Mouse (Mus musculus): ENCODE data around the gene Frk. TPM values are rescaled to one million over a fixed set of nuclear protein-coding genes. Genes with fewer than 3 reads are reported as not detected.
"Not testable (repeated sequence)": the region's sequence is repeated elsewhere in the genome, so short reads cannot be mapped to it uniquely, and the experiment has no call there.

Frk gene
- total RNA-seq, 4 experiments from 2014 or later, result 1.1 to 3.6 (median 2.1) TPM

- DNase-seq (ENCODE audit: low spot score), result no peak
These were observed 132.3 kb downstream of the Frk start for GRCm38 (mm10) chr10:34615474-34615873.

- DNase-seq (ENCODE audit: low spot score), result no peak
These were observed 134.0 kb downstream of the Frk start for GRCm38 (mm10) chr10:34617216-34617615.

GRCm38 (mm10) chr10:34618490-34618889 lies 135.3 kb downstream of the Frk start:
- DNase-seq (ENCODE audit: low spot score), result no peak

GRCm38 (mm10) chr10:34620540-34620939 lies 137.3 kb downstream of the Frk start:
- not testable (repeated sequence) for DNase-seq (ENCODE audit: low spot score)

- DNase-seq (ENCODE audit: low spot score), result no peak
These were observed 155.0 kb downstream of the Frk start for GRCm38 (mm10) chr10:34638245-34638644.

Other genes starting within 250 kb of the Frk start
- 10 to 100 TPM; 65.2 to 73.0 (median 68.1) TPM for gene Tspyl1, start 201.2 kb upstream of the Frk start, total RNA-seq (2022)
- 10 to 100 TPM; 13.9 to 20.4 (median 14.5) TPM for gene Tspyl4, start 186.0 kb upstream of the Frk start, total RNA-seq (2022)
- not detected for gene Col10a1, start 93.4 kb upstream of the Frk start, total RNA-seq (2022)
- gene Nt5dc1, start 64.8 kb upstream of the Frk start, total RNA-seq (2022), result 10 to 100 TPM in 2 of 4 experiments, 1 to 10 TPM in 2; 8.1 to 13.2 (median 10.9) TPM